Mouse (Mus musculus): ENCODE data around the gene Pklr.

DNA sequence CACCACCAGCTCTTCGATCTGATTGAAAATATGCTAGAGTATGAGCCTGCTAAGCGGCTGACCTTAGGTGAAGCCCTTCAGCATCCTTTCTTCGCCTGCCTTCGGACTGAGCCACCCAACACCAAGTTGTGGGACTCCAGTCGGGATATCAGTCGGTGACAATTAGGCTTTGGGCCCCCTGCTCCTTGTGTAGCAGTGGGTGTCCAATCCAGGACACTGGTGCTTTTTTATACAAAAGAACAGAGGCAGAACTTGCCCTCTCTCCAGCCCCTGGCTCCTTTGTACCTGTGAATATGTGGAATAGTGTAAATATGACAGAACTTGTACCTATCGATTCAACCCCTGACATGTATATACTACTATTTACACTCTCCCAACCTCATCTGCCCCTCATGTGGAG lies 40.5 kb downstream of the Pklr start:
- TF ChIP-seq CTCF (IDR thresholded peaks at IDR 0.05; ENCODE audit: low read depth, low read length) (no peak), POLR2A (IDR thresholded peaks at IDR 0.05; ENCODE audit: borderline replicate concordance, low read depth, low read length) (no peak)

Measured in bone marrow macrophage, adult 2 months (primary cell).